Mouse (Mus musculus) frontal cortex, adult 2 months (tissue): ENCODE results near the gene Pgap1. TPM values are rescaled to one million over a fixed set of nuclear protein-coding genes. Genes with fewer than 3 reads are reported as not detected.

Source experiments
- DNase-seq, 2 experiments: peaks; one replicate each; pipeline ENCODE4 v3.0.0; 2022; ENCODE audit warnings: low spot score in 1 of 2; ENCODE audit errors: extremely low spot score in 1 of 2
- polyA plus RNA-seq: library from polyadenylated mRNA; depleted of rRNA; stranded (reverse); fragments of >200 nt; gene quantifications from 2 replicates; pipeline ENCODE4 v1.2.3, GENCODE M21; 2012; rRNA removed

Pgap1 gene
- polyA plus RNA-seq, 1 experiment, result 11.2 TPM

DNA sequence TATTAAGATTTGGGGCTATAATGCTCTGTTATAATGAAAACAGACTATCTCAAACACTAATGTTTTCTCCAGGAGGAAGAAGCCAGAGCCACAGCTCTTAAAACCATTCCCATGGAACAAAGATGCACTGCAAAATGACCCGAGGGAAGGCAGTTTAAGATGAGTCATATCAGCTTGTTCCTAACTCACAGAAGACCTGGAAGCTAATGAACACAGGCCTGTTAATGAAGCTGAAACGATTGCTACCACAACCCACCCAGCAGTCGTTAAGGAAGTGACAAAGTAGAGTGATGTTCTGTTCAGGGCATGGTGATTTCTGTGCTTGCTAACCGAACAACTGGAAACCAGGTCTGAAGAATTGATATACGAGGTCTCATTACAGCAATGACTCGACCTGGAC is 26.3 kb downstream of the Pgap1 start:
- no peak for DNase-seq

- no peak for DNase-seq
Observed at GRCm38 (mm10) chr1:54523717-54524116, 33.8 kb downstream of the Pgap1 start.

GRCm38 (mm10) chr1:54520062-54520577 is 37.4 kb downstream of the Pgap1 start:
- DNase-seq, result no peak

GRCm38 (mm10) chr1:54513836-54514235 is 43.6 kb downstream of the Pgap1 start:
- peak in 1 of 2 experiments; percentile 6 for DNase-seq

DNA sequence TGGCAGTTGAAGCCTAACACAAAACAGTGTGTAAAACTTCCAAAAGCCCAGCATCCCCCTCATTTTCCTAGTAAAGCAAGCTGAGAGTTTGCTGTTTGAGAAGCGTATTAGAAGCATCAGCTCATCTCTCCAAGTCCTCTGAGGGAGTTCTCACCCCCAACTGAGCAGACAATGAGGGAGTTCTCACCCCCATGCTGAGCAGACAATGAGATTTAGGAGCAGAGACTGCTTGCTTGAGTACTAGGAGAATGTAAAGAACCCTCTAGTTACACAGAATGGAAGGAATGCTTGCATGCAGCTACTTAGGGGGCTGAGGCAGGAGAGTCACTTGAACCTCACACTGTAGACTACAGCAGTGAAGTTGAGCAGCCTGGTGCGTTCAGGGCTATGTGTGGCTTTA is 59.0 kb downstream of the Pgap1 start:
- no peak for DNase-seq

DNA sequence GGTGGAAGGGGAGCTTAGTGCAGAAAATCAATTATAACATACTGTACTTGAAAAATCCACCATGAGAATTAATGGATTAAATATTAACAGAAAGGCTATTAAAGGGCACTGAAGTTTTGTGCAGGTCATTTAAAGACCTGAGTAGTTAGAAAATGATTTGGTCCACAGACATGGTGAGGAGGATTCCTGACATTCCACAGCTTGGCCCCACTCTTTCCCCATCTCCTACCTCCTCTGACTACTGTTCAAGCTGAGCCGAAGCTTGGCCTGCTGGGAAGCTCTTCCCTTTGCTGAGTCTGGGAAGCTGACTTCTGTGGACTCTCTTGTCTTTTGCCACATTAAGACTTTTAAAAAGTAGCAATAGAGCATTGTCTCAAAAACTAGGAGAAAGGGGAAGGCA is 61.2 kb downstream of the Pgap1 start:
- DNase-seq, result no peak

DNA sequence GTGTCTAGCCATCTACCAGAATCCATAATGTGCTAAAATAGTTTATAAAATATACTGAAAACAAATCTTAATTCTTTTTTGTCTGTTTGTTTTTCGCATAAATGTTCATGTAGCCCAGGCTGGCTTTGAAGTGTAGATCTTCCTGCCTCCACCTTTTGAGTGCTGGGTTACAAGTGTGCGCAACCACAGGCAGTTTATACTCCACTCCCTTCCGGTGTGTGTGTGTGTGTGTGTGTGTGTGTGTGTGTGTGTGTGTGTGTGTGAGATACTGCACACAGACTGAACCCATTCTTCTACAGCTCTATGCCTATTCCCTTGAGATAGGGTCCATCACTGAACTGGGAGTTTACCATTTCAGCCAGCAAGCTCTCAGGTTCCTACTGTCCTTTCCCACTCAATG is 64.0 kb downstream of the Pgap1 start:
- DNase-seq, result no peak

DNA sequence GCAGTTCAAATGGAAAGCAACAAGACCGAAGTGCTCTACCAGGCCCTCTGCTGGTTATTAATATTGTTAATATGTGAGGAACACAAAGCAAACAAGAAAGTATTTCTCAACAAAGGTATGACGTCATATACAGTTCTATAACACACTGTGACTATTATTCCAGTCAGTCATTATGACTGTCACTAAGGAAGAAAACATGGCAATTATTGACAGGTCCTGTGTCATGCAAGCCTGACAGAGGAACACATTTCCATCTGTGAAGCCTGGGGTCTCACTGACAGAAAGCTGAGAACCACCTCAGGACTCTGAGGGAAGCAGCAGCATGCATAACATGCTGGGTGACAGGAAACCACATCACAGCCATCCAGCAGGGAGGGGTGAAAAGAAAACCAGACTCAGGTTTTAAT is 65.0 kb downstream of the Pgap1 start:
- peak in 1 of 2 experiments; percentile 11 for DNase-seq

DNA sequence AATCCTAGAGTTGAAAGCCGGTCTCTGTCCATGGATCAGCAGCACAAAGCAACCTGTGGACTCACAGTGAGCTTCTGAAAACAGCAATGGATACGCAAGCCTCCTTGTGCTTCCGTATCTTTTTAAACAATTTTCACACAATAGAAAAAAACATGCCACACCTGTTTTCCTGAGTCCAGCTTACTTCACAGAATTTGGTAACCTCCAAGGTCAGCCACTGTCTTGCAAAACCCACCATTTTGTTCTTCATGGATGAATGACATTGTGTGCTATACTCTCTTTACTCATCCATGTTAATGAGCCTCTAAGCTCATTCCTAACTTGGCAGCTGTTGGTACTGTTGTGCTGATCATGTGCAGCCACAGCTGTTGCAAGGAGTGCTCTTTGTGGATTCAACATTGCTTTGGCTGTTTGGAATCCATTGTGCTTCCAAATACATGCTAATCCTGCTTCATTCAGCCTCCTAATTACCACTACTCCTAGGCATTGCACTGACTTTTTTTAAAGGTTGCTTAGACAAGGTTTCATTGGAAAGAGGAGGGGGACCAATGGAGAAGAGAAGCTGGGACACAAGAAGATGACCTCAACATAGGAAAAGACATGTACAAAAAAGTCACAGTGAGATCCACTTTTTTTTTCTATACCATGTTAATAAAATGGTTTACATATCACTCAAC is 72.6 kb downstream of the Pgap1 start:
- DNase-seq, result no peak

- no peak for DNase-seq
Observed at GRCm38 (mm10) chr1:54480491-54480890, 77.0 kb downstream of the Pgap1 start.

DNA sequence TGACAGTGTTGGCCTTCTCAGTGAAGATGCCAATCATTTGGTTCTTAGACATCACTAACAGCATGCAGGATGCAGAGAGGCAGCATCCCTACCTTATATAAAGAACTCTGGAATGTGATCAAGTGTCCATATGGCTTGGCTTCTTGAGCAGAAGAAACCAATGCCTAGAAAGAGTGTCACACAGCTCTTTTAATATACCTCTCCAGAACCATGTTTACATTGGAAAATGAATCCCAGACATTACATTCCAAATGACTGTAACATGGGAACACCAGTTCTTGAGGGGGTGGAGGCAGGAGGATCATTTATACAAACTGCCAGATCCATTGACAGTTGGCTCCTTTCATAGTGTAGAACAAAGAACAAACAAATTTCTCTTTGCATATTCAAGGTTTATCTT is 88.8 kb downstream of the Pgap1 start:
- DNase-seq, result peak; percentile 39 to 75

DNA sequence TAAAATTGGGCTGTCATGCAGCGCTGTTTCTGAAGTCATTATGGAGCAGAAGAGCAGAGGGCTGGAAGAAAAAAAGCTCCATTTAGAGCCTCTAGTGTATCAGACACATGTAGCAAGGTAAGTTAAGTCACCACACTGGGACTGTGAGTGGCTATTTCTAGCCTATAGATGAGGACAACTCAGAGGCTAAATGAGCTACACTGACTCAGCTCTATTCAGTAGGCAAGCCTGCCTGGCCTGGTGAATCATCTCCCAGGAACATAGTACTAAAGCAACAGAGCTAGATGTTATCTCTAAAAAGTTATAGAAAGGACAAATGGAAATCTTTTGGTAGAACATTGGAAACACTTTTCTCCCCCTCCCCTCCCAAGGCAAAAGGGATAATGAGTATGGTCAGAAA is 90.1 kb downstream of the Pgap1 start:
- peak; percentile 24 to 63 for DNase-seq

DNA sequence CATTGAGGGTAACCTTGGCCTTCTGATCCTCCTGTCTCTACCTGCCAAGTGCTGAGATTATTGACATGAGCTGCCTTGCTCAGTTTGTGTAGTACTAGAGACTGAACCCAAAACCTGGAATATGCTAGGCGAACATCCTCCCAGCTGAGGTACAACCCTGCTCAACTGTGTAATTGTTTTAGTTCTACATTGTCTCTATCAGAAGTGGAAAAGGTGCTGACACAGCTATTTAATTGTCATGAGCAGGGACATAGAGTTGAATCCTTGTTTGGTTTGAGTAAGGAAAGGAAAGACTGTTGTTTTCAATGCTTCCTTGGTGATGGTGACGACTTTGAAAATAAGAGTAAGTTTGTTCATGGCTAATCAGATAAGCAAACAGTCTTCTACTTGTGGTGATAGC is 105.4 kb downstream of the Pgap1 start:
- no peak for DNase-seq

GRCm38 (mm10) chr1:54448833-54449232 is 108.7 kb downstream of the Pgap1 start:
- no peak for DNase-seq

DNA sequence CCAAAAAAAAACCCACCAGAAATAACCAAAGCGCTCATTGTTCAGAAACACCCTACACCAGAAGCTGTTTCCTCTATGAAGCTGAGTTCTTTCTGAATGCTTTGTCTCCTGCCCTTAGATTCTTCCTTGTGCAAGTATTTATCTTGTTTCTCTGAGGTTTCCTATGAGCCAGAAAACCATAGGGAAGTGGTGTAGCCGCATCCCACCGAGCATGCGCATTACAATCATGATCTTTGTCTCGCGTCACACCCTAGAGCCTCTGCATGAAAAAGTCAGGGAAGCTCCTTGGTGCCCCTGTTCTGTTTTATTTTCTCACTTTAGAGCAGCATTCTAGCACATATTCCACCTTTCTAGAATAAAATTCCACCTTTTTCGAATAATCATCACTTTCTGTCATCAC is 113.8 kb downstream of the Pgap1 start:
- DNase-seq, result no peak

DNA sequence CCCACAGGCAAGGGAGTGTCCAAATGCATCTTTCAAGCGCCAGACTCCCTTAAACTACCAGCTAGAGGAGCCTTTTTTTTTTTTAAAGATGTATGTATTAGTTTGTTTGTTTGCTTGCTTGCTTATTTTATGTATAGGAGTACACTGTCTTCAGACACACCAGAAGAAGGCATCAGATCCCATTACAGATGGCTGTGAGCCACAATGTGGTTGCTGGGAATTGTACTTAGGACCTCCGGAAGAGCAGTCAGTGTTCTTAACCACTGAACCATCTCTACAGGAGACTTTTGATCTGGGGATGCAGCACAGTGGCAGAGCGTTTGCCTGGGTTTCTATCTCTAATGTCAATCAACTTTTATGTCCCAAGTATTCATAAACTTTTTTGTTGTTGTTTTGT is 118.4 kb downstream of the Pgap1 start:
- DNase-seq, result no peak

GRCm38 (mm10) chr1:54438340-54439079 is 119.0 kb downstream of the Pgap1 start, which contains the start of gene Gtf3c3:
Gene Gtf3c3, minus strand, starts transcription at chr1:54438971.
- peak; percentile 9 to 87 for DNase-seq

Other genes with a start within 250 kb of the Pgap1 start
- gene Gtf3c3, start 118.7 kb downstream of the Pgap1 start, polyA plus RNA-seq, result 17.5 and 19.3 TPM in 2 replicates